16 mouse cellular contexts compared by ENCODE assay signal in the genomic region with DNA sequence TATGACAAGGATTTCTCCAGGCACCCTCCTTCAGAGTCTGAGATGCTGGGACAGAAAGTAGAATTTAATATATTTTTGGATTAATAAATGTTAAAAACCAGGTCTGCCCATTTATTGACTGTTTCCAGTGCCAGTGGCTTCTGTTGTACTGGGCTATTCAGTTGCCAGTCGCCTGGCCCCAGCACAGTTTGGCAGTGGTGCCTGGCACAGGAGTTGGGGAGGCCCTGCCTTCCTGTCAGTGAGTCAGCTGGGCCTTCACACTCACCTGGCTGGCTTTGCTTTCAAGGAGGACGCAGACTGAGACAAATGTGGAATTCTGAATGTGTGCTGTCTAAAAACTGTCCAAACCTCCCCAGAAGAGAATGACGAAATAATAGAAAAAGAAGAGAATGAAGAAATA. TPM values are rescaled to one million over a fixed set of nuclear protein-coding genes. Genes with fewer than 3 reads are reported as not detected.
DNase-seq lines count a peak whose midpoint lies in the region; TF ChIP-seq lines count a peak whose summit lies in the region.
"Had no signal": no experiment of that assay in that cellular context is flagged by ENCODE, and none has a peak within 500 bp of the region (broad histone marks: within the 10 kb centered on the region; RNA-seq: fewer than 3 reads in every experiment).

No protein-coding gene starts in this region.

- TF ChIP-seq RAD21 in CH12.LX (IDR thresholded peaks at IDR 0.05; ENCODE audit: low read depth, low read length), result no peak

- dilution Hi-C loops in CH12.LX (cut with MboI; ENCODE audit: extremely low pct_ligation_motif_present, extremely low pct_unique_long_range_greater_than_20kb, low sequenced_read_pairs), result no loop called here

- no peak overlapping the region for H3K4me2 ChIP-seq in CH12.LX (ENCODE audit: insufficient read depth, low read depth, poor library complexity, severe bottlenecking)
- H3K4me2 ChIP-seq: embryonic facial prominence, embryonic 15.5 days; heart, embryonic 12.5 days; hindbrain, embryonic 15.5 days had no signal

- H3K9me3 ChIP-seq in CH12.LX (replicated peaks; ENCODE audit: low read length), result no peaks in the 10 kb centered on the region
- H3K9me3 ChIP-seq: embryonic facial prominence, embryonic 15.5 days; forebrain, embryonic 10.5 days; heart, embryonic 12.5 days; hindbrain, embryonic 15.5 days had no signal

- peaks cover 73 to 94% of the 10 kb centered on the region in 2 experiments for H3K36me3 ChIP-seq in CH12.LX (replicated peaks in 1 of 2; ENCODE audit: control insufficient read depth in 1 of 2, insufficient read depth in 1 of 2, low read length in 1 of 2)

- peak; percentile 8 for DNase-seq in cerebellum, adult 8-10 months
- DNase-seq in cerebellum, postnatal 4 days (ENCODE audit: low spot score in 2 of 2), result no peak
- peak; percentile 40 for DNase-seq in gastrocnemius, adult 2 months
- DNase-seq in gastrocnemius, postnatal 10 days, result no peak
- DNase-seq in CH12.LX (ENCODE audit: extremely low read depth), result no peak
- DNase-seq in brain, adult 2 months (ENCODE audit: low read depth, low spot score), result peak; percentile 42
- DNase-seq: adrenal gland, adult 8-10 months; adrenal gland, postnatal 36 days; kidney, adult 2 months had no signal

- peaks cover 10 to 55% of the 10 kb centered on the region in 2 experiments for H3K4me1 ChIP-seq in CH12.LX (ENCODE audit: control insufficient read depth in 1 of 2, insufficient read depth in 2 of 2)
- H3K4me1 ChIP-seq: embryonic facial prominence, embryonic 15.5 days; forebrain, embryonic 10.5 days; hindbrain, embryonic 15.5 days had no signal

- no peak for TF ChIP-seq CTCF in gastrocnemius, adult 2 months (IDR thresholded peaks at IDR 0.05)
- no peak for TF ChIP-seq CTCF in CH12.LX (conservative IDR thresholded peaks at IDR 0.05 in 1 of 2, IDR thresholded peaks at IDR 0.05 in 1 of 2; ENCODE audit: low read depth in 2 of 2, low read length in 2 of 2)

- H3K9ac ChIP-seq in CH12.LX (ENCODE audit: insufficient read depth, low read depth), result no peak overlapping the region
- H3K9ac ChIP-seq: embryonic facial prominence, embryonic 15.5 days; heart, embryonic 12.5 days; hindbrain, embryonic 15.5 days had no signal

- H3K4me3 ChIP-seq in gastrocnemius, adult 2 months, result no peak overlapping the region
- no peak overlapping the region for H3K4me3 ChIP-seq in CH12.LX (replicated peaks in 1 of 3; ENCODE audit: low read depth in 2 of 3, low read length in 2 of 3, poor library complexity in 1 of 3)
- H3K4me3 ChIP-seq: embryonic facial prominence, embryonic 15.5 days; erythroblast, embryonic 14.5 days; forebrain, embryonic 10.5 days; heart, adult 2 months; heart, embryonic 12.5 days; hindbrain, embryonic 15.5 days had no signal

- no peak for TF ChIP-seq POLR2A in CH12.LX (IDR thresholded peaks at IDR 0.05; ENCODE audit: low read depth, low read length)

- H3K27ac ChIP-seq in gastrocnemius, adult 2 months, result no peak overlapping the region
- H3K27ac ChIP-seq in CH12.LX (ENCODE audit: insufficient read depth, low read depth), result no peak overlapping the region
- H3K27ac ChIP-seq: embryonic facial prominence, embryonic 15.5 days; forebrain, embryonic 10.5 days; heart, adult 2 months; hindbrain, embryonic 15.5 days had no signal

- in situ Hi-C loops in CH12.LX (cut with MboI; ENCODE audit: low pct_ligation_motif_present, low pct_unique_long_range_greater_than_20kb, low sequenced_read_pairs), result no loop called here

- intact Hi-C loops in gastrocnemius, adult 2 months (cut with DNase I), result no loop called here

- H3K27me3 ChIP-seq in CH12.LX (replicated peaks), result no peaks in the 10 kb centered on the region
- H3K27me3 ChIP-seq: embryonic facial prominence, embryonic 15.5 days; heart, embryonic 12.5 days; hindbrain, embryonic 15.5 days had no signal

- peaks cover 6% of the 10 kb centered on the region for H3K79me2 ChIP-seq in CH12.LX (replicated peaks; ENCODE audit: control insufficient read depth, extremely low read depth, insufficient read depth, poor library complexity, severe bottlenecking)

- TF ChIP-seq EP300 in CH12.LX (IDR thresholded peaks at IDR 0.05; ENCODE audit: low read length), result no peak

TF ChIP-seq in CH12.LX, 34 proteins besides CTCF, POLR2A, EP300 and RAD21:
- TF ChIP-seq NRF1 (IDR thresholded peaks at IDR 0.05; ENCODE audit: low read depth, low read length) (no peak), ZMIZ1 (IDR thresholded peaks at IDR 0.05; ENCODE audit: low read depth, low read length) (0 out of 2 replicates have a peak, but pooled peaks have one; percentile 36)

RNA-seq across cellular contexts. Expression of gene Irf5, which starts 10.8 kb away (rescaled TPM):
- total RNA-seq in gastrocnemius, adult 2 months (2021), result 1 to 10 TPM; 1.1 to 3.8 TPM
- 1 to 10 TPM; 1.8 to 2.8 TPM for total RNA-seq in gastrocnemius, postnatal 10 days (2021)
- 134 and 152 TPM in 2 replicates for total RNA-seq in CH12.LX (2012; rRNA removed)
- total RNA-seq in CH12.LX (2014; rRNA removed), result 158 and 159 TPM in 2 replicates
- 134 and 144 TPM in 2 replicates for polyA plus RNA-seq in CH12.LX (2012; ENCODE audit: insufficient read length, low read depth)

RNA-seq across cellular contexts. Expression of gene Kcp, which starts 29.5 kb away (rescaled TPM):
- total RNA-seq in gastrocnemius, adult 2 months (2021), result 1 to 10 TPM; 3.8 to 4.0 TPM
- 10 to 100 TPM; 19.0 to 27.2 TPM for total RNA-seq in gastrocnemius, postnatal 10 days (2021)
- total RNA-seq in CH12.LX (2012; rRNA removed), result 0.59 and 0.64 TPM in 2 replicates
- total RNA-seq in CH12.LX (2014; rRNA removed), result not detected in 2 replicates
- polyA plus RNA-seq in CH12.LX (2012; ENCODE audit: insufficient read length, low read depth), result 0.49 and 0.51 TPM in 2 replicates
- total RNA-seq: common myeloid progenitor, adult 5-6 weeks had no signal

Comparison
In these comparisons a context has a peak if more than half of its experiments do, and no peak if none do; other contexts are left out.
1. DNase-seq: peak in cerebellum, adult 8-10 months (single experiment), gastrocnemius, adult 2 months (single experiment) and brain, adult 2 months (single experiment); none in cerebellum, postnatal 4 days (0 of 2), gastrocnemius, postnatal 10 days (single experiment) and CH12.LX (single experiment).
2. RNA of gene Kcp, which starts 29.5 kb away (total RNA-seq): 19.0 to 27.2 TPM in gastrocnemius, postnatal 10 days; 3.8 to 4.0 TPM in gastrocnemius, adult 2 months and 0.59 to 0.64 TPM in CH12.LX; every median in the first group is over 4 times any median in the second.
3. RNA of gene Irf5, which starts 10.8 kb away (total RNA-seq): 134 to 159 TPM in CH12.LX; 1.1 to 3.8 TPM in gastrocnemius, adult 2 months and 1.8 to 2.8 TPM in gastrocnemius, postnatal 10 days; every median in the first group is over 10 times any median in the second.